Mouse (Mus musculus) liver, embryonic 14.5 days (tissue): ENCODE results near the gene Stx3.

Experiments
- CTCF ChIP-seq: IDR thresholded peaks from 2 replicates; pipeline ENCODE4 v1.5.1; 2016; ENCODE audit warnings: antibody characterized with exemption, low read depth, control low read depth
- EP300 ChIP-seq: IDR thresholded peaks from 2 replicates; pipeline ENCODE4 v1.6.1; 2016; ENCODE audit warnings: antibody characterized with exemption, low read depth

DNA sequence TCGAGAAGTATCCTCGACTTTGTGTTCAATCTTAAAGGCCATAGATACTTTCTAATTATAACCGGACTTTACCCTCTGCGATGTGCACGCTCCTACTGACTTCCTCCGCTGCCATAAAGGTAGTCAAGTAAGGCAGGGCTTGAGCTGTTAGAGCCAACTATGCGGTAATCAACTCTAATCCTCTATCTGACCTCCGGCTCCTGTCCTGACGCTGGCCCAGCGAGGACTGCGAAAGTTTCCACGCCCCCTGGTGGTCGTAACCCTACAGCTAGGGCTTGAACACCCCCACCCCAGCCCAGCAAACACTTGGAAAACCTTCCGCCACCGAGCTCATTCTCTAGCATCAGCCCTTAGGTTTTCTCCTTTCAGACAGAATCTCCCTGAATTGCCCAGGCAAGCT lies 597 bp upstream of the Stx3 start:
- no peak for TF ChIP-seq EP300
- TF ChIP-seq CTCF, result peak; percentile 64
